Mouse (Mus musculus): ENCODE measurements around the gene Fars2.
"Not testable (repeated sequence)": the region's sequence is repeated elsewhere in the genome, so short reads cannot be mapped to it uniquely, and the experiment has no call there.

The Fars2 gene

GRCm38 (mm10) chr13:36460473-36460872 lies 343.3 kb downstream of the Fars2 start:
- DNase-seq (ENCODE audit: low spot score), result no peak

GRCm38 (mm10) chr13:36463669-36464068 lies 346.5 kb downstream of the Fars2 start:
- no peak for DNase-seq (ENCODE audit: low spot score)

GRCm38 (mm10) chr13:36466076-36466475 lies 348.9 kb downstream of the Fars2 start:
- not testable (repeated sequence) for DNase-seq (ENCODE audit: low spot score)

GRCm38 (mm10) chr13:36466515-36466921 lies 349.3 kb downstream of the Fars2 start:
- DNase-seq (ENCODE audit: low spot score), result no peak

GRCm38 (mm10) chr13:36467849-36468248 lies 350.6 kb downstream of the Fars2 start:
- no peak for DNase-seq (ENCODE audit: low spot score)

- no peak for DNase-seq (ENCODE audit: low spot score)
Measured at GRCm38 (mm10) chr13:36468963-36469362, 351.8 kb downstream of the Fars2 start.

- DNase-seq (ENCODE audit: low spot score), result no peak
Measured at GRCm38 (mm10) chr13:36469412-36470125, 352.4 kb downstream of the Fars2 start.

- no peak for DNase-seq (ENCODE audit: low spot score)
Measured at GRCm38 (mm10) chr13:36477648-36478047, 360.4 kb downstream of the Fars2 start.

GRCm38 (mm10) chr13:36478243-36478642 lies 361.0 kb downstream of the Fars2 start:
- DNase-seq (ENCODE audit: low spot score), result no peak

- no peak for DNase-seq (ENCODE audit: low spot score)
Measured at GRCm38 (mm10) chr13:36480101-36480500, 362.9 kb downstream of the Fars2 start.

GRCm38 (mm10) chr13:36484391-36484790 lies 367.2 kb downstream of the Fars2 start:
- DNase-seq (ENCODE audit: low spot score), result no peak

GRCm38 (mm10) chr13:36486756-36487155 lies 369.5 kb downstream of the Fars2 start:
- DNase-seq (ENCODE audit: low spot score), result no peak

- DNase-seq (ENCODE audit: low spot score), result no peak
Measured at GRCm38 (mm10) chr13:36489365-36489764, 372.2 kb downstream of the Fars2 start.

GRCm38 (mm10) chr13:36490612-36491011 lies 373.4 kb downstream of the Fars2 start:
- no peak for DNase-seq (ENCODE audit: low spot score)

- no peak for DNase-seq (ENCODE audit: low spot score)
Measured at GRCm38 (mm10) chr13:36492397-36492796, 375.2 kb downstream of the Fars2 start.

GRCm38 (mm10) chr13:36493294-36493693 lies 376.1 kb downstream of the Fars2 start:
- no peak for DNase-seq (ENCODE audit: low spot score)

- no peak for DNase-seq (ENCODE audit: low spot score)
Measured at GRCm38 (mm10) chr13:36493762-36494161, 376.6 kb downstream of the Fars2 start.

- no peak for DNase-seq (ENCODE audit: low spot score)
Measured at GRCm38 (mm10) chr13:36495980-36496379, 378.8 kb downstream of the Fars2 start.

GRCm38 (mm10) chr13:36497346-36497745 lies 380.1 kb downstream of the Fars2 start:
- peak; percentile 31 for DNase-seq (ENCODE audit: low spot score)

GRCm38 (mm10) chr13:36500370-36500905 lies 383.2 kb downstream of the Fars2 start:
- no peak for DNase-seq (ENCODE audit: low spot score)

GRCm38 (mm10) chr13:36503551-36503950 lies 386.3 kb downstream of the Fars2 start:
- no peak for DNase-seq (ENCODE audit: low spot score)

GRCm38 (mm10) chr13:36503991-36504390 lies 386.8 kb downstream of the Fars2 start:
- no peak for DNase-seq (ENCODE audit: low spot score)

GRCm38 (mm10) chr13:36505730-36506129 lies 388.5 kb downstream of the Fars2 start:
- no peak for DNase-seq (ENCODE audit: low spot score)

- DNase-seq (ENCODE audit: low spot score), result no peak
Measured at GRCm38 (mm10) chr13:36506315-36506714, 389.1 kb downstream of the Fars2 start.
